Mouse (Mus musculus): Measurements from ENCODE around the gene Tnnc2. TPM values are rescaled to one million over a fixed set of nuclear protein-coding genes. Genes with fewer than 3 reads are reported as not detected.

Gene Tnnc2
- polyA plus RNA-seq, 1 experiment: not detected

GRCm38 (mm10) chr2:164767812-164768540, 11.8 kb downstream of the Tnnc2 start:
- no peak for TF ChIP-seq GATA1 (IDR thresholded peaks at IDR 0.05; ENCODE audit: low read length)

- TF ChIP-seq GATA1 (IDR thresholded peaks at IDR 0.05; ENCODE audit: low read length): no peak
These were observed 13.9 kb downstream of the Tnnc2 start for GRCm38 (mm10) chr2:164765841-164766240.

DNA sequence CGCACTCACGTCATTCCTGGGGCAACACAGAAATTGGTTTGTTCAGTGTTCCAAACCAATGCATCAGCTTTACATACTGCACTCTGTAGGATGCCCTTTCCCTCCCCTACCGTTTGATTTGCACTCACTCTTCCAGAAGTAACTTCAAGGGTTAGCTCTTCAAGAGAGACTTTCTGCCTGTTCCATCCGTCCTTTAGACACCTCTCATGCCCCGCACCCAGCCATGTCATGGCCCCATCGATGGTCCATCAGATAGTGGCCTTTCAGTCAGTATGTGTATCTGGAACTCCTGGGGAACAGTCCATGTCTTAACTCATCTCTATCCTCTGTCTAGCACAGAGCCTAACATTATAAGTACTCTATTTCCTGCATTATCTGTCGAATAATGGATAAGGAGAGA, 17.2 kb downstream of the Tnnc2 start:
- TF ChIP-seq GATA1 (IDR thresholded peaks at IDR 0.05; ENCODE audit: low read length): no peak

GRCm38 (mm10) chr2:164761971-164762370, 17.8 kb downstream of the Tnnc2 start:
- TF ChIP-seq GATA1 (IDR thresholded peaks at IDR 0.05; ENCODE audit: low read length): no peak

- no peak for TF ChIP-seq GATA1 (IDR thresholded peaks at IDR 0.05; ENCODE audit: low read length)
These were observed 18.3 kb downstream of the Tnnc2 start for GRCm38 (mm10) chr2:164761502-164761901.

DNA sequence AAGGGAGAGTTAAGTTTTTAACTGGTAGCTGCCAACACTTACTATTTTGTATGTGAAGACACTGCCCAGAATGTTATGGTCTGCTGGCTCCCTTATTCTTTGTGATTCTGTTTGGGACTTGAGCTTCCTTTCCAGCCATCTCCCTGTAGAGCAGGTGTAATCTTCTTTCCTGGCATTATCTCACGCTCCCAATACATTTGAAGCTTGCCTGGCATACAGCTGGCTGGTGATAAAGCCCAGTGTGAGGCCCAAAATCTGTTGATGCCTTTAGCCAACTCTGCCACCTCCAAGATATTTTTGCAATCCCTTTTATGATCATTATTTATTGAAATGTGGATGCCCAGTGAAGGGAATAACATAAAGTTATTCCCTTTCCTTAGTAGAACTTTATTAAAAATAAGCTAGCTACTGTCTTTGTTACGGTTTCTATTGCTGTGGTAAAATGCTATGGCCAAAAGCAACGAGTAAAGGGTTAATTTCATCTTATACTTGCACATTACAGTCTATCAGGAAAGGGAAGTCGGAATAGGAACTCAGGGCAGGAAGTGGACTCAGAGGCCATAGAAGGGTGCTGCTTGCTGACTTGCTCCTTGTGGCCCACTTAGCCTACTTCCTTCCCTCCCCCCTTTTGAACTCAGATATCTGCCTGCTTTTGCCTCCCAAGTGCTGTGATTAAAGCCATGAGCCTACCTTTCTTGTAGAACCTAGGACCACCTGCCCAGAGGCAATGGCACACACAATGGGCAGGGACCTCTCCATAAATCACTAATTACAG, 19.5 kb downstream of the Tnnc2 start:
- no peak for TF ChIP-seq GATA1 (IDR thresholded peaks at IDR 0.05; ENCODE audit: low read length)

DNA sequence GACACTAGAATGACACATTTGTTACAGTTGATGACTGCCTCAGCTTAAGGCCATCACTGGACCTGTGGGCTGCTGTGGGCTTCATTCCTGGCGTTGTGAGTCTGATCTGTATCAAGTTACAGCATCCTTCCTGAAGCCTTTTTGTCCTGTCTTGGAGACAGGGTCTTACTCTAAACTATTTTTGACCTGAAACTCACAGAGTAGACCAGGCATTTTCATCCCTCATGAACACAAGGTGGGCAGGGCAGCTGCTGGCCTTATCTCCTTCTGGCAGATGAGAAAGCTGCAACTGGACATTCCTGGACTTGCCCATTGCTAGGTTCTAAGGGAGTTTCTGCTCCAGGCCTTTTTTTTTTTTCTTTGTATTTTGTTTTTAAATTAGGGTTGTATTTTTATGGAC, 21.1 kb downstream of the Tnnc2 start:
- TF ChIP-seq GATA1 (IDR thresholded peaks at IDR 0.05; ENCODE audit: low read length): no peak

DNA sequence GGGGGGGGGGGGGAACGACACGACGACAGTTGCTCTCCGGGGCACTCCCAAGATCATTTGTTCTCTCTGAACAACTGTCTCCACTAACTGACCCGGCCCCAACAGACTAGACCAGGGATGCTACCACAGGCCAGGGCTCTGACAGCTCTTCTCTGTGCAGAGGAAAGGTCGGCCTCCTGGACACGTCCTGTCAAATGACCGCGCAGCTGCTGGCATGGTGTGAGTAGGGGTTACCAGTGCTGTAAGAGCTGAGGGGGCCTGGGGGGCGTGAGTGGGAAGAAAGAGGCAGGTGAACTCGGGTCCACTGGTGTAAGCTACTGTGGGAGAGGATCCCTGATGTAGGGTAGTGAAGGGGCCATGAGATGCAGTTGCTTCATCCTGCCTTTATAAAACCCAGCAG, 21.9 kb downstream of the Tnnc2 start:
- no peak for TF ChIP-seq GATA1 (IDR thresholded peaks at IDR 0.05; ENCODE audit: low read length)

GRCm38 (mm10) chr2:164754800-164755199, 25.0 kb downstream of the Tnnc2 start:
- TF ChIP-seq GATA1 (IDR thresholded peaks at IDR 0.05; ENCODE audit: low read length): no peak

DNA sequence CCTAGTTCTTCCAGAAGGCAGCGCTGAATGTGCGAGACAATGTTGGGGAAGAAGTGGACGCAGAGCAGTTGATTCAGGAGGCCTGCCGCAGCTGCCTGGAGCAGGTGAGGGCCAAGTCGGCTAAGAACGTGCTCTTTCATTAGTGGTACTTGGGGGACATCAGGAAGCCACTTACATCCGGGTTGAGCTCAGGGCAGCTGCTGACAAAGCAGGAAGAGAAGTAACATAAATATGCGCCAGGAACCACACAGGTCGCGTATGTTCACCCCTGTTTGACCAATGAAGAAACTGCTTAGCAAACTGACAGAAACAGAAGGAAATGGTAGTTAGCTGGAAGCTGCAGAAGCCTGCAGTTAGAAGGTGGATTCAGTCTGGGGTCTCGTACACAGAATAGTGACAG, 25.7 kb downstream of the Tnnc2 start:
- TF ChIP-seq GATA1 (IDR thresholded peaks at IDR 0.05; ENCODE audit: low read length): no peak

DNA sequence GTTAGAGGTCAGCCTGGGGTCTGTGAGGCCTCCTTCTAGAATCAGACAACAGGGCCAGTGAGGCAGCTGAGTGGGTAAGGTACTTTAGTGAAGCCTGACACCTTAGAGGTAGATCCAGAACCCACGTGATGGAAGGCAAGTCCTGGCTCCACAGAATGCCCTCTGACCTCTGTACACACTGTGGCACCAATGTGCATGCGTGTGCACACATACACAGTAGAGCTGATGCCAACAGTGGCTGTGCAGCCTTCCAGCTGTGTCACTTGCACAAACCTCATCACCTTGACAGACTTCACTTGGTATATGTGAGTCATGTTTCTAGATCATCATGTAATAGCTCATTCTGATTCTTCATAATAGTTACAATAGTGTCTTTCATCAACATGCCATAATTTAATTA, 27.3 kb downstream of the Tnnc2 start:
- TF ChIP-seq GATA1 (IDR thresholded peaks at IDR 0.05; ENCODE audit: low read length): no peak

DNA sequence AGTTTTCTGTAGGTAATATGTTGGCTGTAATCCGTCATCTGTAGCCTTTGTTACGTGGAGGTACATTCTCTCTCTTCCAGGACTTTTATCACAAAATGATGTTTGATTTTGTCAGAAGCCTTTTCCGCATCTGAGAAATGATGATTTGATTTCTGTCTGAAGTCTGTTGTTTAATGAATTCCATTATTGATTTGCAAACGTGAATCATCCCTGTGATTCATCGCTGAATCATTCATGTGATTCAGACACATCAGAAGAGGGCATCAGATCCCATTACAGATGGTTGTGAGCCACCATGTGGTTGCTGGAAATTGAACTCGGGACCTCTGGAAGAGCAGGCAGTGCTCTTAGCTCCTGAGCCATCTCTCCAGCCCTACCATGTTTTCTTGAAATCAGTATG, 30.8 kb downstream of the Tnnc2 start:
- TF ChIP-seq GATA1 (IDR thresholded peaks at IDR 0.05; ENCODE audit: low read length): no peak

GRCm38 (mm10) chr2:164748191-164748590, 31.6 kb downstream of the Tnnc2 start:
- TF ChIP-seq GATA1 (IDR thresholded peaks at IDR 0.05; ENCODE audit: low read length): no peak

DNA sequence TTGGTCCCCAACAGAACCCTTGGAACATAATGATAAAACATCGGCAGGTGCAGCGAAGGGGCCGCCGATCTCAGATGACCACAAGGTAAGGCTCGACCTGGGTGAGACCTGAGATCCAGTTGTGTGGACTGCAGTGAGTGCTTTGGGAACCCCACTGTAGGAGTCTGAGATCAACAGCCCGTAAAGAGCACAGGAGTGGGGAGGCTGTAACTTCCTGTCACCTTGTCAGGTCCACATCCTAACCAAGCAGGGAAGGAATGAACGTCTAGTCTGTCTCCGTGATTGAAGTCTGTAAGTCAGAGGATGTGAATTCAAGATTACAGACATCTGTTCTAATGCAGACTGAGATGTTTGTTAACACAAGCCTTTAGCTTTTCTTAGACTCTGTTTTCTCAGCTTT, 33.1 kb downstream of the Tnnc2 start:
- TF ChIP-seq GATA1 (IDR thresholded peaks at IDR 0.05; ENCODE audit: low read length): no peak

- no peak for TF ChIP-seq GATA1 (IDR thresholded peaks at IDR 0.05; ENCODE audit: low read length)
These were observed 33.8 kb downstream of the Tnnc2 start, which contains the start of the genes Wfdc3 and Dnttip1 for GRCm38 (mm10) chr2:164745843-164746479. Gene Wfdc3, minus strand, starts transcription at chr2:164745931. Gene Dnttip1, plus strand, starts transcription at chr2:164745983.

- TF ChIP-seq GATA1 (IDR thresholded peaks at IDR 0.05; ENCODE audit: low read length): no peak
These were observed 34.8 kb downstream of the Tnnc2 start for GRCm38 (mm10) chr2:164744987-164745386.
